Mouse (Mus musculus) CH12.LX (cell line): ENCODE measurements around the gene 5330417C22Rik.

ENCODE experiments used
- CTCF ChIP-seq, 2 experiments: IDR thresholded peaks in 1 of 2; conservative IDR thresholded peaks in 1 of 2; 2 replicates each; pipeline ENCODE4 v1.5.1; 2011 to 2012; ENCODE audit warnings: low read depth in 2 of 2, low read length in 2 of 2, improper control_type of control experiment in 1 of 2, inconsistent platforms in 1 of 2, mild to moderate bottlenecking in 1 of 2, moderate library complexity in 1 of 2
- EP300 ChIP-seq: IDR thresholded peaks from 2 replicates; pipeline ENCODE4 v1.6.1; 2011; ENCODE audit warnings: low read length, improper control_type of control experiment
- HCFC1 ChIP-seq: IDR thresholded peaks from 2 replicates; pipeline ENCODE4 v1.6.1; 2012; ENCODE audit warnings: low read depth, mild to moderate bottlenecking, inconsistent platforms, low read length, improper control_type of control experiment
- KAT2A ChIP-seq: IDR thresholded peaks from 2 replicates; pipeline ENCODE4 v1.6.1; 2012; ENCODE audit warnings: low read length, improper control_type of control experiment, inconsistent platforms; ENCODE audit not compliant: insufficient replicate concordance
- MXI1 ChIP-seq: IDR thresholded peaks from 2 replicates; pipeline ENCODE4 v1.6.1; 2011; ENCODE audit warnings: mild to moderate bottlenecking, low read depth, low read length, improper control_type of control experiment
- NELFE ChIP-seq: IDR thresholded peaks from 2 replicates; pipeline ENCODE4 v1.6.1; 2011; ENCODE audit warnings: low read depth, low read length, improper control_type of control experiment
- NRF1 ChIP-seq: IDR thresholded peaks from 2 replicates; pipeline ENCODE4 v1.6.1; 2014; ENCODE audit warnings: low read depth, mild to moderate bottlenecking, inconsistent platforms, low read length, improper control_type of control experiment, moderate library complexity
- USF1 ChIP-seq: IDR thresholded peaks from 2 replicates; pipeline ENCODE4 v1.6.1; 2014; ENCODE audit warnings: low read depth, mild to moderate bottlenecking, inconsistent platforms, low read length, improper control_type of control experiment
- ZMIZ1 ChIP-seq: IDR thresholded peaks from 2 replicates; pipeline ENCODE4 v1.6.1; 2012; ENCODE audit warnings: low read depth, mild to moderate bottlenecking, inconsistent platforms, low read length, improper control_type of control experiment

DNA sequence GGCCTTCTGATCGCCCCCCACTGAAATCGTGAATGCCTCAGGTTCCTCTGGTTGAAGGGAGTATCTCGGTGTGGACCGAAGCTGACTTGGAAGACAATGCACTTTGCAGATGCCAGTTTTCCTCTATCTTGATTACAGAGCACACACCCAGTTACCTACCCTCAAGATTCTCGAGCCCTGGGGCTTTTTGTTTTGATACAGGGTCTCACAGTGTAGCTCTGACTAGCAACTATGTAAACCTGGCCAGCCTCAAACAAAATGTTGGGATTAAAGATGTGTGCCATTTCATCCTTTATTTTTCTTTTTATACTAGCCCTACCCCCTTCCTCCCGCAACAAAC is 91.0 kb downstream of the 5330417C22Rik start:
- TF ChIP-seq CTCF (conservative IDR thresholded peaks at IDR 0.05 in 1 of 2, IDR thresholded peaks at IDR 0.05 in 1 of 2; ENCODE audit: low read depth in 2 of 2, low read length in 2 of 2) (no peak), NRF1 (no peak), MXI1 (no peak), ZMIZ1 (no peak), EP300 (no peak), NELFE (no peak), HCFC1 (no peak), KAT2A (no peak), USF1 (no peak)
